Mouse (Mus musculus) kidney, postnatal 4 days (tissue): Measurements from ENCODE around the gene Olfr1110.
"Not testable (repeated sequence)": the region's sequence is repeated elsewhere in the genome, so short reads cannot be mapped to it uniquely, and the experiment has no call there.

Experiments
- DNase-seq, 2 experiments: peaks; one replicate each; pipeline ENCODE4 v3.0.0; 2021; ENCODE audit warnings: mixed read lengths in 2 of 2

The Olfr1110 gene

GRCm38 (mm10) chr2:87140200-87140599, at the start of gene Olfr1110:
Gene Olfr1110, minus strand, starts transcription at chr2:87140300.
- DNase-seq = no peak

DNA sequence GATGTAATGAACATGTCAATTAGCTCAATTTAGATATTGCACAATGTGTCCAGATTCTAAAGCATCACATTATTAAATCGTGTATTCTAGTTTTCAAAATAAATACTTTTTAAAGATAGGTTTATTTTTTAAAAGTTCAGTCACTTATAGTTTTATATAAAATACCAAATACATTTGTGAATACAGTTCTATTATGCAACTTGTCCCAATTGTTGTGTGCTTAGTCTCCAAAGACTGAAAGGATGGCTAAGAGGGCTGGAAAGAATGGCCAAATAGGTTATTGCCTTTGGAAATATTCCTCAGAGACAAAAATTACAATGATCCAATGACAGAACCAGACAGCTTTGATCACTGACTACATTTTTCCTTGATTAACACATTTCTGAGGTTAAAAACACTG, 47.4 kb upstream of the Olfr1110 start, which contains the start of gene Olfr1112:
TSS of gene Olfr1112 (plus strand) at position 301 of the 400 bp plus-strand sequence.
- DNase-seq = no peak

DNA sequence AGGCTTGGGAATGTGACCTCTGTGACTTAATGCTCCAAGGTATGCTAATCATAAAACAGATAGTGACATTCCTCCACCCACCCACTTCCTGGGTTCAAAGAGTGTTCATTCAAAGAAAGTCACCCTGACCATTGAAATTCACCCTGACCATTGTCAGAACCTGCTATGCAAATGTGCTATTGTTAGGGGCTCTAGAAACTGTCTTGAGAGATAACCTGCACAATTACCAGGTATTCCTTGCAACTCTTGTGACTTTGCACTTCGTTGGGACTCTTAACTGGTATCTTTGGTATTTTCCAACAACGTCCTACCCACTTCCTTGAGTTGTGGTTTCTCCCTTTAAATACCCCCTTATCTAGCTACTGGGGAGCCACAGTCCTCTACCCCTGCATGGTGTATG, 27.6 kb upstream of the Olfr1110 start:
- DNase-seq = not testable (repeated sequence)

GRCm38 (mm10) chr2:87152524-87152923, 12.4 kb upstream of the Olfr1110 start, which contains the start of gene Olfr1111:
Gene Olfr1111, minus strand, starts transcription at chr2:87152624.
- DNase-seq = no peak

DNA sequence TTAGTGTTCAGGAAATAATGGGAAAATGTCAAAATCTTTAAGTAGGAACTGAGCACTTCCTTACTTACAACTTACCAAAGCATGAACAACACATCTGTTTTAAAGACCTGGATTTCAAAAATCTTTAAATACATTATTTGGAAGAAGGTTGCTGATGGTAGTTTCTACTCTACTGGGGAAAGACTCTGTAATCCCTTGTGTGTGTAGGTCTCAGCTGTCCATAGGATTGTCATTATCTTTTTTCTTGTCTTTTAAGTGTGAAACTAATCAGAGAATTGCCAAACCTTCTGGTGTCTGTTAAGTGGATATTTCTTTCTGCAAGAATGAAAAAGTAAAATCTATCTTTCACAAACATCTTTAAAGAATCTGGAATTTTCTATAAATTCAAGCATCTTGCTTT, 25.6 kb downstream of the Olfr1110 start, which contains the start of gene Olfr259:
TSS of gene Olfr259 (minus strand) at position 101 of the 400 bp plus-strand sequence.
- DNase-seq = no peak

GRCm38 (mm10) chr2:87095908-87096307, 44.2 kb downstream of the Olfr1110 start, which contains the start of gene Olfr1109:
Gene Olfr1109, minus strand, starts transcription at chr2:87096008.
- no peak for DNase-seq
